Mouse (Mus musculus) testis, adult 2 months (tissue): ENCODE data around the gene Tcf3. TPM values are rescaled to one million over a fixed set of nuclear protein-coding genes. Genes with fewer than 3 reads are reported as not detected.

Experiments
- H3K27ac ChIP-seq: fragments of 200-500 bp; 2 replicates; pipeline ENCODE4 v1.5.1; 2012; ENCODE audit warnings: low read depth, low read length; ENCODE audit not compliant: control insufficient read depth, insufficient read depth
- H3K27me3 ChIP-seq: fragments of 200-500 bp; 2 replicates; pipeline ENCODE4 v1.6.1; 2012; ENCODE audit warnings: mild to moderate bottlenecking, low read length, moderate library complexity; ENCODE audit not compliant: control insufficient read depth, insufficient read depth
- H3K36me3 ChIP-seq: fragments of 200-500 bp; 2 replicates; pipeline ENCODE4 v1.6.1; 2012; ENCODE audit warnings: mild to moderate bottlenecking, low read length; ENCODE audit not compliant: control insufficient read depth, insufficient read depth
- H3K4me1 ChIP-seq: fragments of 200-500 bp; 2 replicates; pipeline ENCODE4 v1.6.1; 2012; ENCODE audit warnings: low read length; ENCODE audit not compliant: control insufficient read depth, insufficient read depth
- H3K4me3 ChIP-seq: fragments of 200-500 bp; 2 replicates; pipeline ENCODE4 v1.5.1; 2012; ENCODE audit warnings: low read depth, mild to moderate bottlenecking, low read length, moderate library complexity, mixed read lengths; ENCODE audit not compliant: control insufficient read depth
- CTCF ChIP-seq: fragments of 200-500 bp; IDR thresholded peaks from 2 replicates; pipeline ENCODE4 v1.5.1; 2012; ENCODE audit warnings: low read depth, mild to moderate bottlenecking, inconsistent platforms, low read length, moderate library complexity; ENCODE audit not compliant: control insufficient read depth, insufficient read depth, insufficient replicate concordance
- POLR2A ChIP-seq: fragments of 200-500 bp; IDR thresholded peaks from 2 replicates; pipeline ENCODE4 v1.6.1; 2012; ENCODE audit warnings: low read depth, mild to moderate bottlenecking, inconsistent platforms, low read length, moderate library complexity; ENCODE audit not compliant: control insufficient read depth
- polyA plus RNA-seq: library from polyadenylated mRNA; depleted of rRNA; stranded (reverse); fragments of >200 nt; gene quantifications from 2 replicates; pipeline ENCODE4 v1.2.3, GENCODE M21; 2012

The Tcf3 gene
- polyA plus RNA-seq, 1 experiment = 14.9 TPM

GRCm38 (mm10) chr10:80460324-80460723 is 26.9 kb upstream of the Tcf3 start:
- H3K4me3 ChIP-seq = no peak overlapping the region
- no peaks in the 10 kb centered on the region for H3K27me3 ChIP-seq
- no peaks in the 10 kb centered on the region for H3K36me3 ChIP-seq
- TF ChIP-seq POLR2A (no peak), CTCF (no peak)
- H3K4me1 ChIP-seq = peaks cover 8% of the 10 kb centered on the region
- no peak overlapping the region for H3K27ac ChIP-seq

- H3K36me3 ChIP-seq = no peaks in the 10 kb centered on the region
- TF ChIP-seq POLR2A (no peak), CTCF (no peak)
- H3K27me3 ChIP-seq = no peaks in the 10 kb centered on the region
- peaks cover 7% of the 10 kb centered on the region for H3K4me1 ChIP-seq
- no peak overlapping the region for H3K4me3 ChIP-seq
- H3K27ac ChIP-seq = no peak overlapping the region
These were observed 26.2 kb upstream of the Tcf3 start for GRCm38 (mm10) chr10:80459671-80460070.

GRCm38 (mm10) chr10:80459236-80459635 is 25.8 kb upstream of the Tcf3 start:
- Histone ChIP-seq H3K27me3 (no peaks in the 10 kb centered on the region), H3K36me3 (no peaks in the 10 kb centered on the region), H3K4me1 (peaks cover 5% of the 10 kb centered on the region), H3K4me3 (no peak overlapping the region), H3K27ac (no peak overlapping the region)
- TF ChIP-seq POLR2A (no peak), CTCF (no peak)

DNA sequence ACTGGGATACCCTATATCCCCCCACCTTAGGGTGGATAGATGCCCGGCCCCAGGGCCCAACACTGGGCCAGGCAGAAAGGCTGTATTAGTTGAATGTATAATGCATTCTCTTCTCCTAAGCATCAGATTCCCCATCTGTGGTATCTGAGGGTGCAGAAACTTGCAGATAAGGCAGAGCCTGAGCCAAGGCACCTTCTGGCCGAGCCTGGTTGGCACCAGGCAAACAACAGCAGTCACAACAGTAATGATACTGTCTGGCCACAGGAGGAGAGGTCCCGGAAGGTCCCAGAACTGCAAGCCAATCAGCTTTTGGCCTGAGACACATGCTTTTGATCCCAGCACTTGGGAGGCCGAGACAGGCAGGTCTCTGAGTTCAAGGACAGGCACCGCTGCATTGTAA is 22.2 kb upstream of the Tcf3 start:
- no peak for TF ChIP-seq POLR2A
- no peak for TF ChIP-seq CTCF
- no peaks in the 10 kb centered on the region for H3K27me3 ChIP-seq
- H3K27ac ChIP-seq = no peak overlapping the region
- H3K36me3 ChIP-seq = no peaks in the 10 kb centered on the region
- H3K4me1 ChIP-seq = peaks cover 1% of the 10 kb centered on the region
- no peak overlapping the region for H3K4me3 ChIP-seq

DNA sequence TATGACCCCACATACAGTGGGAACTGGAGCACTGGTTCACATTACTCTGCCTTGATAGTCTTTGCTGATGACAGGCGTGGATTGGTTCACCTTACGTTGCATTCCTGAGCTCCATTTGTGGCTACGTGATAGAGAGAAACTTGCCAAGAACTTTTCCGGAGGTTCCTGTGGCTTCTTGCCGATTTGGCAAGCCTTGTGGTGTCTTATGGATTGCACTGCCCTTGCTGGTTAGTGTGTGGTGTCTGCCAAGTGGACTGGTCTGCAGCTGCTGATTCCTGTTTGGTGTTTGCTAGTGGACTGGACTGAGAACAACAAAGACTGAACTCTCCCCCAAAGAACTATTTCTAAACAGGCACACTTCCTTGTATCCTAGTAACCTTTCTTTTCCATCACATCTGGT is 21.3 kb upstream of the Tcf3 start:
- TF ChIP-seq POLR2A (no peak), CTCF (no peak)

DNA sequence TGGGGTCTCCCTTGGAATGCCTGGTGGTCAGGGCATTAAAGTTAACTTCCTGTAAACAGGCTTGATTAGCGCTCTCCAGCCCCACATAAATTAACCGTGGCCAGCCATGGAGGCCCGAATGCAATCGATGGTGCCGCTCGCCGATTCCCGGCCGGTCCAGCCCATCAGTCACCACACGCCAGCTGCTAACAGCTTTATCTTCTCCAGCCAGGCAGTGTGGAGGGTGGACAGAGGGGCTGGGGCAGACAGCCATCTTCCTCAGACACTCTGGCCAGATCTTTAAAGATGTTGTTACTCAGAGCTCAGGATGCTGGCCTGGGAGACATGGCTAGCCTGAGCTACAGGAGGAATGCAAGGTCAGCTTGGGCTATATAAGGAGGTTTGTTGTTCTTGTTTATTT is 20.2 kb upstream of the Tcf3 start:
- H3K27me3 ChIP-seq = no peaks in the 10 kb centered on the region
- no peak overlapping the region for H3K27ac ChIP-seq
- no peak for TF ChIP-seq POLR2A
- no peak for TF ChIP-seq CTCF
- H3K4me3 ChIP-seq = no peak overlapping the region
- H3K4me1 ChIP-seq = peaks cover 4% of the 10 kb centered on the region
- no peaks in the 10 kb centered on the region for H3K36me3 ChIP-seq

More for the DNA sequence above, 21.3 kb upstream of the Tcf3 start:
- Histone ChIP-seq H3K4me1 (peaks cover 4% of the 10 kb centered on the region), H3K36me3 (no peaks in the 10 kb centered on the region), H3K4me3 (no peak overlapping the region), H3K27me3 (no peaks in the 10 kb centered on the region), H3K27ac (no peak overlapping the region)

GRCm38 (mm10) chr10:80450599-80450998 is 17.2 kb upstream of the Tcf3 start:
- Histone ChIP-seq H3K27ac (no peak overlapping the region), H3K4me3 (no peak overlapping the region), H3K4me1 (peaks cover 9% of the 10 kb centered on the region), H3K27me3 (no peaks in the 10 kb centered on the region), H3K36me3 (no peaks in the 10 kb centered on the region)
- TF ChIP-seq POLR2A = no peak
